Mouse (Mus musculus) cortical plate, adult 2 months (tissue): ENCODE data around the gene Ntm.

Experiments used
- CTCF ChIP-seq: fragments of 200-500 bp; IDR thresholded peaks from 2 replicates; pipeline ENCODE4 v1.5.1; 2011; ENCODE audit warnings: mild to moderate bottlenecking, control low read depth, low read length; ENCODE audit not compliant: insufficient read depth; ENCODE audit errors: extremely low read depth
- POLR2A ChIP-seq: fragments of 200-500 bp; IDR thresholded peaks from 2 replicates; pipeline ENCODE4 v1.6.1; 2011; ENCODE audit warnings: mild to moderate bottlenecking, low read length, control low read depth; ENCODE audit not compliant: insufficient read depth; ENCODE audit errors: extremely low read depth

DNA sequence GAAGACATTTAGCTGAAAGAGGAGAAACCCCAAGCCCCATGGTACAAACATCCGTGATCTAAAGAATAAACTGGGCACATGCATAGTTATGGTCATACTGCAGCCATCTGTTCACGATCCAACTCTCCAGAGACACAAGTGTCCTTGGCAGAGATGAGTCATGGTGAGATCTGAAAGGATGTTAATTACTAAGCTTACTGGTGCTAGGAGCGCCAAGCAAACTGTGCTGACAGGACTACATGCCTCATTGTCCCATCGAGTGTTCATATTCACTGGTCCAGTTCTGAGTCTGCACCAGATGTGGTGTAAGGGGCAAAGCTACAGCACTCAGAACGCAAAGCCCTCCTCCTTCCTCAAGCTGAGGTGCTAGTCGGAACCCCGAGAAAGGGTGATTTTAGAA is 745.0 kb downstream of the Ntm start:
- TF ChIP-seq POLR2A: no peak
- no peak for TF ChIP-seq CTCF
